Mouse (Mus musculus) kidney, adult 8-10 months (tissue): ENCODE measurements at regions not wholly inside any gene's neighbourhood (a gene's known extent, or its start where the extent isn't known, plus 50 kb on each side); places are given as distances from the start of the nearest gene placed in this dataset.

ENCODE experiments used
- DNase-seq, 2 experiments: peaks; one replicate each; pipeline ENCODE4 v3.0.0; 2022

DNA sequence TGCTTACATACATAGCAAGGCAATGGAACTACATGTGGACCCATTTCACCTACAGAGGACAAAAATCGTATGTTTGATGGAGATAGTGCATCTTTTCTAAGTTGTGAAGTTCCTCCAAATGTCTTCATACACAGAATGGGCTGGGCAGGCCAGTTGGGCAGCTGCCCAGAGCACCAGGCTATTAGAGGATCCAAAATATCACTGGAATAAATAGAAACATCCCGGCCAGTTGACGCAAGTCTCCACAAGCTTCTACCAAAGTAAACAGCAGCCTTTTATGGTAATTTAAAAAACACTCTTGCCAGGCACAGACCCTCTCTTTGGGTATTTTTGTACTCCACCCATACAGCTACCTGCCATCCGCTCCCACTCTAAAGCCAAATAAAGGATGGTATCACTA is 400.9 kb downstream of the H2al1j start:
- no peak for DNase-seq

DNA sequence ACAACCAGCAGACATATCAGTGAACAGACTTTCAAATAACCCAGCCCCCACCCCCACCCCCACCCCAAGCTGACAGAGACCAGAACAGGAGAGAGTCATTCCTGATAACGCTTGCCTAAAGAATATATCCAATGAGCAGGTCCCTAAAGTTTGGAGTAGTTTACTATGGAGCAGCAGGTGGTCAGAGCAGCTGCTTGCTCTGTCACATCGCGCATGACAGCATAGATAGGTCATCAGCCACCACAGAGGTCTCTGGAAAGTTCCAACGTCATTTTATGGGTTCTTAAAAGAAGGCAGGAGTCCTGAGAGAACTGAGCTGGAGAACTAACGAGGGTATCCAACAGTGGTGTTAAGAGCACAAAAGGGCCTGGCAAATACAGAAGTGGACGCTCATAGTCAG is 402.4 kb downstream of the H2al1j start:
- DNase-seq = no peak

DNA sequence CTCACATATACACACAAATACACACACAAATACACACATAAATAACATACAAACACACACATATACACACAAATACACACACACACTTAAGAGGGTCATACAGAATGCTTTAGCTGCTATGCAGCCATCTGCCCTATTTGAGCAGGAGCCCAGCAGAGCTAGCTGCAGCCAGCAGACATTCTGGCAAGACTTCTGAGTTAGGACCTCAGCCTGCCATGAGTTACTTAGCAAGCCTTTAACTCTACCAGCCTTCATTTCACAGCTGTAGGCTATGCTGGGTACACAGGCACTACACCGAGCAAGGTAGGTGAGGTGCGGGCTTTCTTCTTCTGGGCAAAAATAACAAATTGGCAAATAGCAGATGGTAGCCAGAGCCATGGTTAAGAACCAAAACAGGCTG is 404.7 kb downstream of the H2al1j start:
- DNase-seq = no peak

- no peak for DNase-seq
Observed at GRCm38 (mm10) chrX:11734505-11735435, 407.1 kb downstream of the H2al1j start.

DNA sequence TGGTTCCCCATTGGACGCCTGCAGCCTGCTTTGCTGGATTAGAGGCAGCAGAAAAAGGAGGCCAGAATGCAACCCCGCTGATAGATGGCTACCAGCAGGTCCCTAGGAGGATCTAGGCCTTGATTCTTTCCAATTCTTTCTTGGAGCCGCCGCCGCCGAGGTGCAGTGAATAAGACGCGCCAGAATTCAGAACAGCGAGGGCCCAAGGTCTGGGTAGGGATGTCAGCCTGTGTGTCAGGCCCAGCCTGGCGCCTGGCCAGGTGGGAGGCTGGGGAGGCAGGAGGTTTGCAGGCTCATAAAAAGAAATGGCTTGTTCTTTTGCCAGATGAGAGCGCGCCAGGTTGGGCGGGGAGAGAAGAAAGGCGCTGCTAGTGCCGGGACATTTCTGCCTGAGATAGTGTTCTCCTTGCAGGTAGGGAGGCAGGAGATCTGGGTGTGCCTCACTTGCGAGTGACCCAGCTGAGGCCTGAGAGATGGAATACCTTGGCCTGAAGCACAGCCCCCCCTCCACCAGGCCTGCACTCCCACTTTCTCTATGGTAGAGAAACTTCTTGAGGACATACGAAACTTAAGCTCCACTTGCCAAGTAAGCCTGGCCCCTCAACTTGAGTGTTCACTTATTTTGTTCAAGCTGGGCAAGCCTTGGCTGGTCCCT is 408.0 kb downstream of the H2al1j start:
- DNase-seq = peak; percentile 84 to 87

DNA sequence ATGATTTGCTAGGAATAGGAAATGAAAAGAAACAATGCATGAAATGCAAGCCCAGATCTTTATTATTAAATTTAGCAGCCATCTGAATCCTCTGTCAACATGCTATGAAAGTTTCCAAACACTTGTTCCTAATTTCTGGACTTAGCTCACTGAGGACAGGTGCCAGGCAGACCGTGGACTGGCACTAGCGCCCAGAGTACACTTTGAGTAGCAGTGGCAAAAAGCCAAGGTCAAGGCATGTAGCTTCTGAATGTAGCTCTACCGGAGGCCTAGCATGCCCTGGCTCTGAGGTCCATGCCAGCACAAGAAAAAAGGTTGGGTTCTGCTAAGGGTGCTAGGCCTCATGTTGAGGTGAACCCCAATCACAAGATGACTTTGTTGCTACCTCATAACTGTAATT is 408.9 kb downstream of the H2al1j start:
- peak; percentile 79 to 82 for DNase-seq

DNA sequence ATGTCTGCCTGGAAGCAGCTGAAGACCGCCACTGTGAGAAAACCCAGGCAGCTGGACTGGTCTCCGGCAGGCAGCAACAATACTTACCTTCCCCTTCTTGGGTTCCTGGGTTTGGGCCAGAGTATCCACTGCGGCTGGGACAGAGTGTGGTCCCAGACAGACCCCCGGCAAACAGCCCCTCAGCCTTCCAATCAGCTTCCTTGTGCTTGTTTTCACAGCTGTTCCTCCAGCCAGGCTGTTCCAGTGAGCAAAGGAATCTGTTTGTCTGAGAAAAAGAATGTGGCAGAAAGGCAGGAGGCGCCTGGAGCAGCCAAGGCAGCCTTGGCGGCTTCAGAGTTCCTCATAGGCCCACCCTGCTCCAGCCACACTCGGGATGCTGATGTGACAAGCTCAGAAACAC is 411.9 kb downstream of the H2al1j start:
- no peak for DNase-seq

- no peak for DNase-seq
Observed at GRCm38 (mm10) chrX:11745911-11746310, 414.2 kb downstream of the Bcor start.

GRCm38 (mm10) chrX:11747386-11748121 is 412.6 kb downstream of the Bcor start:
- DNase-seq = no peak

DNA sequence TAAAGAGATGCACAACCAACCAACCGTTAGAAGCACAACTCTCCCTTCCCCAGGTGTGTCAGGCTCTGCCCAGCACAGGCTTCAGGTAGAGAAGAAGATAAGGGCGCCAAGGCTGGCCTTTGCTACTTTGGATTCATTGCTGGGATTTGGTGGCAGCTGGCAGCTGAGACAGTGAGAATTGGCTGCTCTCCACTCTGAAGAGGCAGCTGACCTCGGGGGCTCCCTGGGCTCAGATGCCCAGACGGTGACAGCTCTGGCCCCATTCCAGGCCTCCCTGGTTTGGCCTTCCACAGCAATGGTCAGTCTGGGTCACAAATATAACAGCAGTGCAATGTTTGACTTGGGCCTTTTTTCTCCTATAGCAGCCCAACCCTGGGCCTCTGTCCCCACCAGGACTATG is 411.9 kb downstream of the Bcor start:
- DNase-seq = peak; percentile 41 to 62

DNA sequence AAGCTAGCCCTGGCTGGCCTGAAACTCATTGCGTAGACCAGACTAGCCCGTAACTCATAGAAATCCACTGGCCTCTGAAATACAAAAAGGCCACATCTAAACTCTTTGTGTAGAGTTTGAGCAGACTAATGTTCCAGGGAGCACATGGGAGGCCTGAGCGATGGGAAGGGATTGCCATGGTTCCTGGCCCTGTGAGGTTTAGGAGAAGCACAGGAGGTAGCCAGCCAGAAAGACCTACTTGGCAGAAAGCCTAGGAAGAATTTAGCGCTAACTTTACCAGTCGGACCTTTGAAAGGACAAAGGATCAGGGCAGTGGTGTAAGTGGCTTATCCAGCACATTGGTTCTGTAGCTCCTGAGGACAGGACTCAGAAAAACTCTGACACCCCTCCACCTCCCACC is 407.6 kb downstream of the Bcor start:
- DNase-seq = peak; percentile 16 to 38

DNA sequence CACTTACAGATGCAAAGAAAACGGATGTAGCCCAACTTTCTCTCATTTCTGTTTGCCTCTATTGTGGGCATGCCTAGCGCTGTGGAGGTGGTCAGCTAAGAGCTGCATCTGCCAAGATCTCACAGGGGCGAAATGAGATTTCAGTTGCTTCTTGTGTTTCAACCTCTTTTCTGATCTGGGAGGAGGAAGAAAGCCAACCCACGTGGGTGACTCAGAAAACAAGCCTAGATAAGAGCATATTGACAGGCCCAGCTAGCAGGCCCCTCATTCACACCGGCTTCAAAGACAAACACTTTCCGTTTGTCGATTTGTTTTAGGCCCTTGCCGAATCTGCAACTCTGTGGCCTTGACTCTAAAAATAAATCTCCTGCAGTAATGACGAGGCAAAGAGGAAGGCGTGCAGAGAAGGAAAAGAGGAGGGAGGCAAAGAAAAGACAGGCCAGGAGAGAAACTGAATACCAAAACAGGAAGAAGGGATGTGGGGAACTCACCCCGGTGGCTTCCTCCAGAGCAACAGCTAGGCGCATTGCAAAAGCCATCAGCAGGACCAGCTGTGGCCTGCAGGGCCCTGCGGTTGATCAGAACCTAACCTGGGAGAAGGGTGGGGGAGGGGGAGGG is 407.1 kb downstream of the Bcor start:
- DNase-seq = no peak

- no peak for DNase-seq
Observed at GRCm38 (mm10) chrX:11755046-11755445, 405.1 kb downstream of the Bcor start.

DNA sequence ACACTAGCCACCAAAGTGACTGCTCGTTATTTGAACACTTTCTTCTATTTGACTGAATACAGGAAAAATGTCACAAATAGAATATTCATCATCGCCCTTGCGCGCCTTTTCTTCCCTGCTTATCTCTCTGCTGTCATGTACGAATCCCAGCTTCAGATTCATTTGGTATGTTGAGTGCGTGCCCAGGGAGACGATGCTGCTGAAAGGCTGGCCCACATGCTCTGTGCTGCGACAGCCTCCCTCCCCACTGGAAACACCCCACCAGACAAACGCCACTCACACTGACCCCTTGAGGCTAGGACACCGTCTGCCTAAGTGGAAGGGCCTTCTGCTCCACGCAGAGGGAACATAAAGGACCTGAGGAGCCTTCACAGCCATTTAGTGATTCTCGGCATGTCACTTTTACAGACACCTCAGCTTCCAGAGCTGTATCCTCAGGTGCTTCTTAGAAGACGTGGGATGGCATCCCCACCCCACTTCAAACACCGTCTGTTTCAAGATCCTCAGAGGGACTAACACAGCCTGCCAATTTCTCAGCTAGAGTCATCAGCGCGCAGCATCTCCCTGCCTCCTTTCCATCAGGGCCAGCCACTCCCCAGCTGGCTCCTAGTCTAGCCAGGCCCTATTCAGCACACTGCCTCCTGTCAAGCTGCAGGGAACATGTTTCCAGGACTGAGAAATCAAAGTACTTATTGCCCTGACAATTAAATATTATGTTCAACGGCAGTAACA is 396.6 kb downstream of the Bcor start:
- no peak for DNase-seq

DNA sequence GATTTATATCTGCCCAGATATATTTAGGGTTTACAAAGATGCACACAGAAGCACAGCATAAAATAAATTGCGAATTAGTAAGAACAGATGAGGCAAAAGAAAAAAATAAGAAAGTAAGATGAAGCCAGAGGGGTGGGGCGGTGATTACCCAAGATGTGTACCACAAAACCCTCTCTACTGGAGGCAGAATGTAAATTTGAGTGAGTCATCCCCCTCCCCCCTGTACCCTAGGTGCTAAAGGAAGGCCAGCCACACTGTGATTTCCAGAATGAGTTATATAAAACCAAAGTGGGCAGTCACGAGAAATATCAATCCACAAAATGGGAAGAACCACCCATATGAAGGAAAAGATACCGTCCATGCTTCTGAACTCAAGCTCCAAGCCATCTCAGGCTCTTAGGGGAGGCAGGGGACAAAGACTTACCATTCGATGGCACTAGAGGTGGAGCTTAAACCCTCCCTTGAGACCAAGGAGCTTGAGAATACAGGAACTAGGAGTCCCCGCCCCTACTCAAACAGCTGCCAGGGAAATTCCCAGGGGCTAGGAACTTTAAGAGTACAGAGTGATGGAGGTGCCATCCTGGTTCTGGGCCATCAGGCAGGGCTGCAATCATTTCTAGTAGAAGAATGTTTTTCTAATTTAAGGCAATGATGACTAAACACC is 383.8 kb downstream of the Bcor start:
- DNase-seq = no peak

DNA sequence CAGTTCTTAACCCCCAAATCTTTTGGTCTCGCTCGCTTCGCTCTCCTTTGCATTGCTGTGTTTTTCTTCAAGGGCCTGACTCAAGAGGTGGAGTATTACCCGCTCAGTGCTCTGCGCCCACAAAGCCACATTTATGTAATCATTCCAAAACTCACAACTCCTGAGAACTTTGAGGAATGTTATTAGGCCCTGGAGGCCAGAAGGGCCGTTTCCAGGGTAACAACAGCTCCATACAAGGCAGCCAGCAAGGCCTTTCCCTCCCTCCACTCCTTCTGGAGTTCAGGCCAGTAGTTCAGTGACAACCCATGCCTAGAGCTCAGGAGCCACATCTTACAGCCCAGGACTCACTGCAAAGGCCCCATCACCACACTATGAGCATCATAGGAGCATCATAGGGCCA is 365.1 kb downstream of the Bcor start:
- DNase-seq = peak; percentile 17 to 39

DNA sequence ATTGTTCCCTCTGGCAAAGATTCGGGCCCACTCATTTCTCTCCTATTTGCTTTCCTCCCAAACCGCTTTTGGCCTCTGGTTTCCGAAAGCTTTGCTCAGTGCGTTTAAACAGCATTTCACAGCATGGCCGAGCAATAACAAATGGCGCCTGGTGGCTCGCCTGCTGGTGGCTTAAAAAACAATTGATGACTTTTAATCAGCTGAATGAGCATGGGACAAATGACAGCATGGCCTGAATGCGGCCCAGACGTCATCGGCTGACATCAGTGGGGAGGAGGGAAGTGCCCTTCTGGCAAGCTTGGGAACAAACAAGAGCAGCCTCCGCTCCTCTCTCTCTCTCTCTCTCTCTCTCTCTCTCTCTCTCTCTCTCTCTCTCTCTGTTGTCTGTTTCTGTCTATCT is 362.3 kb downstream of the Bcor start:
- peak in 1 of 2 experiments; percentile 16 for DNase-seq

- DNase-seq = no peak
Observed at GRCm38 (mm10) chrX:11798326-11798725, 361.8 kb downstream of the Bcor start.

DNA sequence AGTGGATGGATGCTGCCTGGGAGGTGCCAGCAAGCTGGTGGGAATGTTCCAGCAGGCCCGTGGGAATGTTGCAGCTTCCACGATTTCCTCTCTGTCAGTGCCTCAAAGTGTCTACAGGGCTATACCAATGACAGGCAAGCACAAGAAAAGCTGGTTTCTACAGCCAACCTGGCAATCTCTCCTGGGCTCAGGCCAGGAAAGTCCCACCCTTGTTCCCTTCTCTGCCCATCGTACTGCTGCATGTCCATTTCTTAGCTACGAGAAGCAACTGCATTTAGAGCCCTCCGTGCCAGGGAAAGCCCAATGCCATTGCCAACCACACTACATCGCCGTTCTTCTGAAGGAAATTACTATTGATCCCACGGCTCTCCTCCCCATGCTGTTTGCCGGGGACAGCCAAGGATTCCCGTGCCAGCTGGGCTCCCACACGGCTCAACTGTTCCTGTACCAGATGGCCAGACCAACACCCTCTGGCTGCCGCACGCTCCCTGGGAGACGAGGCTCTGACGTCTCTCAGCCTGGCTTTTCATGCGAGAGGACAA is 359.7 kb downstream of the Bcor start:
- DNase-seq = no peak

DNA sequence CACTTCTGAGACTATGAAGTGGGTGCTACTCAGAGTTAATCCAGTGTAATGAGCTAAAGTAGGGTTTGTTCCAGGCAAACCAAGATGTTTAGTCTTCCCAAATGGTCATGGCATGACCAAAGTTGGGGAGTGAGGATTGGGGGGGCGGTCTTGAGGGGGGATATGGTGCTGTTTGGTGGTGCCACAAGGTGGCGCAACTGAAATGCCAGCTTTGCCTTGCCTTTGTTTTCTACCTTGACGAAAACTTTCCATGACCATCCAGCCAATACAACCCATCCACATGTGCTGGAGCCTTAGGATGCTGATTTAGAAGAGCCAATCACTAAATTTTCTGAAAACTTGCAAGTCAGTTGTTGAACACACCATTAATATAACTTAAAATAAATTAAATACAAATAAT is 358.9 kb downstream of the Bcor start:
- no peak for DNase-seq

- no peak for DNase-seq
Observed at GRCm38 (mm10) chrX:11801621-11802020, 358.5 kb downstream of the Bcor start.
